Mouse (Mus musculus): Measurements from ENCODE around the gene Gtf3a.

GRCm38 (mm10) chr5:146954576-146954975 lies 6.1 kb downstream of the Gtf3a start:
- no peak for TF ChIP-seq CTCF (conservative IDR thresholded peaks at IDR 0.05; ENCODE audit: low read length)
- no peak for TF ChIP-seq POU5F1 (IDR thresholded peaks at IDR 0.05; ENCODE audit: borderline replicate concordance, low read length)
- TF ChIP-seq NANOG (IDR thresholded peaks at IDR 0.05; ENCODE audit: borderline replicate concordance, low read length): no peak

Data from E14TG2a.4 (cell line).